In genomic region chr5:44181669-44182068, GRCm38 (mm10) we compare ENCODE assay signal across 9 mouse cellular contexts. TPM values are rescaled to one million over a fixed set of nuclear protein-coding genes. Genes with fewer than 3 reads are reported as not detected.
DNase-seq lines count a peak whose midpoint lies in the region; ATAC-seq and TF ChIP-seq lines count a peak whose summit lies in the region.
"Had no signal": no experiment of that assay in that cellular context is flagged by ENCODE, and none has a peak within 500 bp of the region (broad histone marks: within the 10 kb centered on the region; RNA-seq: fewer than 3 reads in every experiment).

No protein-coding gene starts in this region.

- dilution Hi-C loops in CH12.LX (cut with MboI; ENCODE audit: extremely low pct_ligation_motif_present, extremely low pct_unique_long_range_greater_than_20kb, low sequenced_read_pairs) = no loop called here

- in situ Hi-C loops in CH12.LX (cut with MboI; ENCODE audit: low pct_ligation_motif_present, low pct_unique_long_range_greater_than_20kb, low sequenced_read_pairs) = no loop called here

- H3K79me2 ChIP-seq in CH12.LX (replicated peaks; ENCODE audit: control insufficient read depth, extremely low read depth, insufficient read depth, poor library complexity, severe bottlenecking) = no peaks in the 10 kb centered on the region

- ATAC-seq in frontal cortex, adult (ENCODE audit: low TSS enrichment) = peak; percentile 74

- no peak overlapping the region for H3K27ac ChIP-seq in CH12.LX (ENCODE audit: insufficient read depth, low read depth)
- H3K27ac ChIP-seq: limb, embryonic 15.5 days had no signal

- TF ChIP-seq CTCF in CH12.LX (conservative IDR thresholded peaks at IDR 0.05 in 1 of 2, IDR thresholded peaks at IDR 0.05 in 1 of 2; ENCODE audit: low read depth in 2 of 2, low read length in 2 of 2) = no peak

- no peaks in the 10 kb centered on the region for H3K9me3 ChIP-seq in CH12.LX (replicated peaks; ENCODE audit: low read length)
- H3K9me3 ChIP-seq: limb, embryonic 15.5 days had no signal

- TF ChIP-seq RAD21 in CH12.LX (IDR thresholded peaks at IDR 0.05; ENCODE audit: low read depth, low read length) = no peak

- H3K27me3 ChIP-seq in CH12.LX (replicated peaks) = no peaks in the 10 kb centered on the region
- H3K27me3 ChIP-seq: limb, embryonic 15.5 days had no signal

- H3K4me2 ChIP-seq in CH12.LX (ENCODE audit: insufficient read depth, low read depth, poor library complexity, severe bottlenecking) = no peak overlapping the region
- H3K4me2 ChIP-seq: limb, embryonic 15.5 days had no signal

- no peak overlapping the region for H3K9ac ChIP-seq in CH12.LX (ENCODE audit: insufficient read depth, low read depth)
- H3K9ac ChIP-seq: limb, embryonic 15.5 days had no signal

- DNase-seq in frontal cortex, postnatal 25 days (ENCODE audit: low spot score in 2 of 2) = no peak
- peak; percentile 35 for DNase-seq in CH12.LX (ENCODE audit: extremely low read depth)
- DNase-seq in lung, adult 18-20 months = peak; percentile 67 to 74
- peak; percentile 45 to 68 for DNase-seq in right cerebral cortex, postnatal 36 days (ENCODE audit: low spot score in 2 of 2)
- DNase-seq in ovary, postnatal 14 days (ENCODE audit: low spot score) = no peak
- DNase-seq in heart, postnatal 10 days = no peak
- no peak for DNase-seq in retina, embryonic 14.5 days (ENCODE audit: low spot score)

- peaks cover 5 to 33% of the 10 kb centered on the region in 2 experiments; a peak in 3 of 4 replicates for H3K4me1 ChIP-seq in CH12.LX (ENCODE audit: control insufficient read depth in 1 of 2, insufficient read depth in 2 of 2)
- H3K4me1 ChIP-seq: limb, embryonic 15.5 days had no signal

- H3K4me3 ChIP-seq in CH12.LX (replicated peaks in 1 of 3; ENCODE audit: low read depth in 2 of 3, low read length in 2 of 3, poor library complexity in 1 of 3) = no peak overlapping the region
- H3K4me3 ChIP-seq: limb, embryonic 15.5 days had no signal

- no peak for TF ChIP-seq EP300 in CH12.LX (IDR thresholded peaks at IDR 0.05; ENCODE audit: low read length)

- intact Hi-C loops in heart, postnatal 10 days (cut with DNase I) = no loop called here

- no peak for TF ChIP-seq POLR2A in CH12.LX (IDR thresholded peaks at IDR 0.05; ENCODE audit: low read depth, low read length)

- H3K36me3 ChIP-seq in CH12.LX (replicated peaks in 1 of 2; ENCODE audit: control insufficient read depth in 1 of 2, insufficient read depth in 1 of 2, low read length in 1 of 2) = peaks cover 56 to 87% of the 10 kb centered on the region in 2 experiments

TF ChIP-seq in CH12.LX, 34 proteins besides CTCF, POLR2A, EP300 and RAD21:
- TF ChIP-seq KAT2A (IDR thresholded peaks at IDR 0.05; ENCODE audit: insufficient replicate concordance, low read length) (no peak), HCFC1 (IDR thresholded peaks at IDR 0.05; ENCODE audit: low read depth, low read length) (no peak), RCOR1 (conservative IDR thresholded peaks at IDR 0.05; ENCODE audit: low read depth, low read length) (no peak), SIN3A (IDR thresholded peaks at IDR 0.05; ENCODE audit: low read length) (no peak), SMC3 (IDR thresholded peaks at IDR 0.05; ENCODE audit: low read depth, low read length) (no peak), ELF1 (IDR thresholded peaks at IDR 0.05; ENCODE audit: low read depth, low read length) (no peak), MYC (IDR thresholded peaks at IDR 0.05; ENCODE audit: low read depth, low read length) (0 out of 2 replicates have a peak, but pooled peaks have one; percentile 22), BHLHE40 (IDR thresholded peaks at IDR 0.05; ENCODE audit: low read depth, low read length) (peak; percentile 86), ETS1 (conservative IDR thresholded peaks at IDR 0.05; ENCODE audit: low read depth, low read length) (peak; percentile 57)

RNA-seq across cellular contexts. Expression of gene Tapt1, which starts 44.8 kb away (rescaled TPM):
- 15.7 and 18.1 TPM in 2 replicates for total RNA-seq in CH12.LX (2012; rRNA removed)
- 40.8 and 42.5 TPM in 2 replicates for total RNA-seq in CH12.LX (2014; rRNA removed)
- polyA plus RNA-seq in CH12.LX (2012; ENCODE audit: insufficient read length, low read depth) = 25.7 and 33.5 TPM in 2 replicates
- total RNA-seq in heart, postnatal 10 days (2021) = 10 to 100 TPM; 26.7 to 27.5 TPM

Comparison
In these comparisons a context has a peak if more than half of its experiments do, and no peak if none do; other contexts are left out.
1. DNase-seq: peak in CH12.LX (single experiment), lung, adult 18-20 months (2 of 2) and right cerebral cortex, postnatal 36 days (2 of 2); none in frontal cortex, postnatal 25 days (0 of 2), ovary, postnatal 14 days (single experiment), heart, postnatal 10 days (0 of 2) and retina, embryonic 14.5 days (single experiment).